Mouse (Mus musculus) macrophage (primary cell): Measurements from ENCODE around the gene Cit. TPM values are rescaled to one million over a fixed set of nuclear protein-coding genes. Genes with fewer than 3 reads are reported as not detected.

Source experiments
- H3K27ac ChIP-seq: fragments of 350-480 bp; formaldehyde crosslinking; 2 replicates; pipeline ENCODE4 v1.9.0; 2021
- H3K36me3 ChIP-seq: fragments of 350-480 bp; formaldehyde crosslinking; 2 replicates; pipeline ENCODE4 v1.9.0; 2021; ENCODE audit errors: inconsistent target
- H3K4me3 ChIP-seq: fragments of 350-480 bp; formaldehyde crosslinking; 2 replicates; pipeline ENCODE4 v1.9.0; 2021; ENCODE audit errors: inconsistent target
- H3K79me2 ChIP-seq: fragments of 350-480 bp; formaldehyde crosslinking; 2 replicates; pipeline ENCODE4 v1.9.0; 2021; ENCODE audit errors: inconsistent target
- WGBS: methylation state at CpG from one replicate; pipeline ENCODE4 v1.1.7; 2026; ENCODE audit warnings: inconsistent platforms; ENCODE audit not compliant: missing documents; 5-methylcytosine and 5-hydroxymethylcytosine counted together
- polyA plus RNA-seq: library from polyadenylated mRNA; stranded (reverse); fragments of 250-400 nt; gene quantifications from 3 replicates; pipeline ENCODE4 v1.2.4, GENCODE M21; 2018; ENCODE audit warnings: inconsistent platforms

Gene Cit
- polyA plus RNA-seq, 1 experiment from 2014 or later, result 1.9 TPM

GRCm38 (mm10) chr5:116023821-116024284, 178.8 kb downstream of the Cit start:
- peak overlapping the region; percentile 76 for H3K27ac ChIP-seq

GRCm38 (mm10) chr5:116024327-116024739, 179.3 kb downstream of the Cit start, which contains the start of gene Prkab1:
Gene Prkab1 (minus strand): TSS chr5:116024508.
- H3K4me3 ChIP-seq, result peak within 1 kb of the TSS; percentile 85
- 2% methylated on average over 46 of the region's 46 CpGs for WGBS

More at GRCm38 (mm10) chr5:116023821-116024284, 178.8 kb downstream of the Cit start:
- Histone ChIP-seq H3K79me2 (peaks cover 29% of the 10 kb centered on the region), H3K4me3 (peak overlapping the region; percentile 85), H3K36me3 (peaks cover 29% of the 10 kb centered on the region)
- under 1% methylated on average over 27 of the region's 28 CpGs for whole genome bisulfite sequencing

GRCm38 (mm10) chr5:116026107-116026506, 181.0 kb downstream of the Cit start:
- H3K79me2 ChIP-seq, result peaks cover 28% of the 10 kb centered on the region
- no peak overlapping the region for H3K27ac ChIP-seq
- H3K36me3 ChIP-seq, result peaks cover 8% of the 10 kb centered on the region; the same call in 1 of the 2 replicates
- 95% methylated on average over 4 of the region's 5 CpGs for WGBS
- no peak overlapping the region for H3K4me3 ChIP-seq

More at GRCm38 (mm10) chr5:116024327-116024739, 179.3 kb downstream of the Cit start, which contains the start of gene Prkab1:
- Histone ChIP-seq H3K79me2 (peaks cover 29% of the 10 kb centered on the region), H3K36me3 (peaks cover 24% of the 10 kb centered on the region), H3K27ac (peak within 1 kb of the TSS; percentile 76)

GRCm38 (mm10) chr5:116026561-116026960, 181.5 kb downstream of the Cit start:
- H3K4me3 ChIP-seq, result no peak overlapping the region
- peaks cover 4% of the 10 kb centered on the region; the same call in 1 of the 2 replicates for H3K36me3 ChIP-seq
- 88% methylated on average over 14 of the region's 14 CpGs for WGBS
- no peak overlapping the region for H3K27ac ChIP-seq
- H3K79me2 ChIP-seq, result peaks cover 24% of the 10 kb centered on the region

- Histone ChIP-seq H3K4me3 (no peak overlapping the region), H3K27ac (no peak overlapping the region)
Observed at GRCm38 (mm10) chr5:116029071-116029470, 184.0 kb downstream of the Cit start.

GRCm38 (mm10) chr5:116030566-116031189, 185.6 kb downstream of the Cit start:
- Histone ChIP-seq H3K4me3 (no peak overlapping the region), H3K36me3 (no peaks in the 10 kb centered on the region), H3K79me2 (no peaks in the 10 kb centered on the region), H3K27ac (no peak overlapping the region)
- 55% methylated on average over 19 of the region's 19 CpGs for WGBS

More at GRCm38 (mm10) chr5:116029071-116029470, 184.0 kb downstream of the Cit start:
- H3K79me2 ChIP-seq, result no peaks in the 10 kb centered on the region
- WGBS, result 33% methylated on average over 7 of the region's 7 CpGs
- no peaks in the 10 kb centered on the region for H3K36me3 ChIP-seq

GRCm38 (mm10) chr5:116031190-116031577, 186.1 kb downstream of the Cit start:
- Histone ChIP-seq H3K79me2 (no peaks in the 10 kb centered on the region), H3K27ac (no peak overlapping the region), H3K4me3 (no peak overlapping the region), H3K36me3 (no peaks in the 10 kb centered on the region)
- WGBS, result 2% methylated on average over 14 of the region's 14 CpGs

- Histone ChIP-seq H3K79me2 (no peaks in the 10 kb centered on the region), H3K27ac (no peak overlapping the region), H3K36me3 (no peaks in the 10 kb centered on the region), H3K4me3 (no peak overlapping the region)
- WGBS, result 90% methylated on average over 16 of the region's 16 CpGs
Observed at GRCm38 (mm10) chr5:116036465-116036864, 191.4 kb downstream of the Cit start.

- Histone ChIP-seq H3K27ac (no peak overlapping the region), H3K36me3 (no peaks in the 10 kb centered on the region), H3K79me2 (no peaks in the 10 kb centered on the region), H3K4me3 (no peak overlapping the region)
- WGBS, result 65% methylated on average over 10 of the region's 12 CpGs
Observed at GRCm38 (mm10) chr5:116037731-116038130, 192.7 kb downstream of the Cit start.

GRCm38 (mm10) chr5:116039706-116040105, 194.6 kb downstream of the Cit start:
- Histone ChIP-seq H3K79me2 (no peaks in the 10 kb centered on the region), H3K36me3 (no peaks in the 10 kb centered on the region)
- 26% methylated on average over 11 of the region's 11 CpGs for WGBS

GRCm38 (mm10) chr5:116042241-116042640, 197.2 kb downstream of the Cit start:
- Histone ChIP-seq H3K36me3 (no peaks in the 10 kb centered on the region), H3K79me2 (no peaks in the 10 kb centered on the region), H3K4me3 (no peak overlapping the region), H3K27ac (no peak overlapping the region)
- 91% methylated on average over 7 of the region's 7 CpGs for WGBS

More at GRCm38 (mm10) chr5:116039706-116040105, 194.6 kb downstream of the Cit start:
- H3K27ac ChIP-seq, result no peak overlapping the region
- H3K4me3 ChIP-seq, result no peak overlapping the region

- Histone ChIP-seq H3K36me3 (no peaks in the 10 kb centered on the region), H3K79me2 (no peaks in the 10 kb centered on the region), H3K27ac (no peak overlapping the region), H3K4me3 (no peak overlapping the region)
- 91% methylated on average over 8 of the region's 8 CpGs for WGBS
Observed at GRCm38 (mm10) chr5:116045581-116045980, 200.5 kb downstream of the Cit start.

- 77% methylated on average over 4 of the region's 4 CpGs for WGBS
- Histone ChIP-seq H3K36me3 (no peaks in the 10 kb centered on the region), H3K4me3 (no peak overlapping the region)
Observed at GRCm38 (mm10) chr5:116046246-116046645, 201.2 kb downstream of the Cit start.

GRCm38 (mm10) chr5:116048321-116048720, 203.2 kb downstream of the Cit start:
- Histone ChIP-seq H3K4me3 (no peak overlapping the region), H3K36me3 (no peaks in the 10 kb centered on the region), H3K27ac (no peak overlapping the region), H3K79me2 (no peaks in the 10 kb centered on the region)
- 83% methylated on average over 3 of the region's 3 CpGs for WGBS

More at GRCm38 (mm10) chr5:116046246-116046645, 201.2 kb downstream of the Cit start:
- no peak overlapping the region for H3K27ac ChIP-seq
- no peaks in the 10 kb centered on the region for H3K79me2 ChIP-seq

- Histone ChIP-seq H3K27ac (no peak overlapping the region), H3K79me2 (no peaks in the 10 kb centered on the region), H3K4me3 (no peak overlapping the region), H3K36me3 (no peaks in the 10 kb centered on the region)
- 78% methylated on average over 4 of the region's 4 CpGs for whole genome bisulfite sequencing
Observed at GRCm38 (mm10) chr5:116049821-116050220, 204.7 kb downstream of the Cit start.
